Mouse (Mus musculus) embryonic facial prominence, embryonic 15.5 days (tissue): ENCODE measurements around the gene Sorcs2. TPM values are rescaled to one million over a fixed set of nuclear protein-coding genes. Genes with fewer than 3 reads are reported as not detected.

Experiments
- ATAC-seq: fragments of 200-750 bp; cut with Nextera tagmentation; 2 replicates; pipeline ENCODE4 v1.8.0; 2017; ENCODE audit warnings: low read depth, moderate TSS enrichment; ENCODE audit not compliant: insufficient number of reproducible peaks, low FRiP score, low TSS enrichment
- H3K27ac ChIP-seq: fragments of 300-500 bp; sonication (generic); replicated peaks from 2 replicates; pipeline ENCODE4 v1.5.1; 2015; ENCODE audit warnings: mild to moderate bottlenecking, inconsistent platforms
- H3K27me3 ChIP-seq: fragments of 300-500 bp; sonication (generic); 2 replicates; pipeline ENCODE4 v1.6.1; 2015; ENCODE audit warnings: inconsistent platforms
- H3K36me3 ChIP-seq: fragments of 300-500 bp; sonication (generic); 2 replicates; pipeline ENCODE4 v1.6.1; 2015; ENCODE audit warnings: mild to moderate bottlenecking, inconsistent platforms
- H3K4me1 ChIP-seq: fragments of 300-500 bp; sonication (generic); 2 replicates; pipeline ENCODE4 v1.6.1; 2015; ENCODE audit warnings: inconsistent platforms
- H3K4me2 ChIP-seq: fragments of 300-500 bp; sonication (generic); replicated peaks from 2 replicates; pipeline ENCODE4 v1.6.1; 2015; ENCODE audit warnings: mild to moderate bottlenecking, inconsistent platforms
- H3K4me3 ChIP-seq: fragments of 300-500 bp; sonication (generic); replicated peaks from 2 replicates; pipeline ENCODE4 v1.5.1; 2015; ENCODE audit warnings: mild to moderate bottlenecking, inconsistent platforms
- H3K9ac ChIP-seq: fragments of 300-500 bp; sonication (generic); 2 replicates; pipeline ENCODE4 v1.6.1; 2015; ENCODE audit warnings: inconsistent platforms
- H3K9me3 ChIP-seq: fragments of 300-500 bp; sonication (generic); replicated peaks from 2 replicates; pipeline ENCODE4 v1.6.1; 2016; ENCODE audit warnings: inconsistent platforms
- WGBS: fragments of 180-500 bp; shearing (Covaris S2); methylation state at CpG from one replicate; pipeline ENCODE4 v1.1.7; 2015; 5-methylcytosine and 5-hydroxymethylcytosine counted together
- microRNA-seq: library from miRNA; unstranded; fragments of <30 nt; microRNA quantifications from one replicate; pipeline ENCODE4, GENCODE M21; 2016; ENCODE audit warnings: borderline number of aligned reads
- polyA plus RNA-seq: library from polyadenylated mRNA; unstranded; fragments of >200 nt; fragmentation: Nextera tagmentation; extraction: Ambion mirVana; gene quantifications from 2 replicates; pipeline ENCODE4 v1.2.1, GENCODE M21; 2015

Sorcs2 gene
- polyA plus RNA-seq, 1 experiment from 2014 or later: 25.3 TPM

GRCm38 (mm10) chr5:35969857-35970256 lies 428.1 kb downstream of the Sorcs2 start:
- WGBS: 76% methylated on average over 3 of the region's 3 CpGs
- no peak overlapping the region for H3K4me3 ChIP-seq
- no peak for ATAC-seq
- no peak overlapping the region for H3K4me2 ChIP-seq
- H3K27me3 ChIP-seq: no peaks in the 10 kb centered on the region
- no peak overlapping the region for H3K27ac ChIP-seq
- H3K4me1 ChIP-seq: peaks cover 36% of the 10 kb centered on the region
- peaks cover 45% of the 10 kb centered on the region for H3K36me3 ChIP-seq
- H3K9ac ChIP-seq: no peak overlapping the region
- H3K9me3 ChIP-seq: no peaks in the 10 kb centered on the region

Small RNA genes within 50 kb of the gene (microRNA-seq; reads per million reads assigned to microRNA genes)
- 52.4 reads per million, percentile 47 among the genes with 10 or more reads in this experiment for gene Mir7689

Other genes starting within 250 kb of the Sorcs2 start
- gene Psapl1, start 194.1 kb downstream of the Sorcs2 start, polyA plus RNA-seq: 58.3 and 61.4 TPM in 2 replicates
- 48.9 and 49.2 TPM in 2 replicates for gene Grpel1, start 66.9 kb upstream of the Sorcs2 start, polyA plus RNA-seq
- 1.8 and 2.3 TPM in 2 replicates for gene Tada2b, start 86.1 kb upstream of the Sorcs2 start, polyA plus RNA-seq
- 2.0 and 3.8 TPM in 2 replicates for gene Ccdc96, start 86.4 kb upstream of the Sorcs2 start, polyA plus RNA-seq
- gene Tbc1d14, start 195.1 kb upstream of the Sorcs2 start, polyA plus RNA-seq: 40.3 and 41.3 TPM in 2 replicates